Comparison of ENCODE assay signal across 26 mouse cellular contexts in the genomic region with DNA sequence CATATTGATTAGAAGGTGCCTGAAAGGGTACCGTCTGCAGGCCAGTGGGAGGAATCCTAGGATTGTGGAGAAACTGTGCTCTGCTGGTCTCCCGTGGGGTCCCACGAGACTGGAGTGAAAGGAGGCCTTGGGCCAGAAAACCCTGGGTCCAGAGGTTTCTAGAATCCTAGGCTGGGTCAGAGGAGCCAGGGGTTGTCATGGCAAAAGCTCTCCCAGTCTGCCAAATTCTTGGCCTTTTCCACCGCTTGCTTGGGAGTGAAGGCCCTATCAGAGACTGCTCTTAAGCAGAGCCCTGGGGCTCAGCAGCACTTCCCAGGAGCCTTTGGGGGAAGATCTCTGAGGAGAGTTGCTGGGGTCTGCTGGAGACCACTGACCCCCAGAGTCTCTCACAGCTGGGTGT. TPM values are rescaled to one million over a fixed set of nuclear protein-coding genes. Genes with fewer than 3 reads are reported as not detected.
DNase-seq lines count a peak whose midpoint lies in the region; ATAC-seq and TF ChIP-seq lines count a peak whose summit lies in the region.
"Had no signal": no experiment of that assay in that cellular context is flagged by ENCODE, and none has a peak within 500 bp of the region (broad histone marks: within the 10 kb centered on the region; RNA-seq: fewer than 3 reads in every experiment).

No protein-coding gene starts in this region.

- TF ChIP-seq POLR2A in thymus, adult 2 months (IDR thresholded peaks at IDR 0.05; ENCODE audit: control insufficient read depth, extremely low read depth, insufficient read depth, low read length, poor library complexity), result no peak

- H3K4me3 ChIP-seq in gastrocnemius, adult 2 months, result no peak overlapping the region
- no peak overlapping the region for H3K4me3 ChIP-seq in hindbrain, postnatal 0 days (ENCODE audit: low read length)
- H3K4me3 ChIP-seq in thymus, adult 2 months (ENCODE audit: control insufficient read depth, insufficient read depth, low read length), result no peak overlapping the region
- H3K4me3 ChIP-seq: forebrain, embryonic 13.5 days; heart, embryonic 10.5 days; liver, embryonic 15.5 days; lung, embryonic 15.5 days; neural tube, embryonic 13.5 days; stomach, embryonic 15.5 days had no signal

- DNase-seq in gastrocnemius, adult 2 months, result peak; percentile 27
- no peak for DNase-seq in gastrocnemius, postnatal 14 days
- DNase-seq in layer of hippocampus, adult 8-10 months (ENCODE audit: low spot score in 2 of 2), result peak; percentile 28 to 50
- no peak for DNase-seq in layer of hippocampus, postnatal 36 days
- peak; percentile 16 for DNase-seq in R1 (ENCODE audit: low read depth, low spot score)
- peak; percentile 35 for DNase-seq in hindbrain, postnatal 0 days (ENCODE audit: low spot score)
- DNase-seq in thymus, adult 2 months, result no peak
- DNase-seq: cerebellum, adult 2 months; cerebellum, postnatal 25 days; kidney, adult 9 months; kidney, postnatal 14 days; left cerebral cortex, postnatal 4 days; liver; lung, postnatal 4 days; right cerebral cortex, adult 18-20 months; right cerebral cortex, postnatal 4 days had no signal

- peak overlapping the region; percentile 28; the same call in 1 of the 2 replicates for H3K27ac ChIP-seq in gastrocnemius, adult 2 months
- H3K27ac ChIP-seq in hindbrain, postnatal 0 days, result peak overlapping the region; percentile 36; the same call in 1 of the 2 replicates
- no peak overlapping the region for H3K27ac ChIP-seq in thymus, adult 2 months (ENCODE audit: control insufficient read depth, insufficient read depth, low read length)
- H3K27ac ChIP-seq: forebrain, embryonic 13.5 days; heart, embryonic 10.5 days; liver, embryonic 15.5 days; lung, embryonic 15.5 days; neural tube, embryonic 13.5 days; stomach, embryonic 15.5 days had no signal

- H3K4me2 ChIP-seq in hindbrain, postnatal 0 days (ENCODE audit: low read depth, low read length), result no peak overlapping the region
- H3K4me2 ChIP-seq: forebrain, embryonic 13.5 days; liver, embryonic 15.5 days; lung, embryonic 15.5 days; neural tube, embryonic 13.5 days; stomach, embryonic 15.5 days had no signal

- intact Hi-C loops in gastrocnemius, adult 2 months (cut with DNase I), result no loop called here
- intact Hi-C loops in gastrocnemius, postnatal 14 days (cut with DNase I; ENCODE audit: low total_unique reads), result no loop called here

- no peaks in the 10 kb centered on the region for H3K36me3 ChIP-seq in hindbrain, postnatal 0 days (ENCODE audit: insufficient read depth, low read length)
- H3K36me3 ChIP-seq in thymus, adult 2 months (ENCODE audit: control insufficient read depth, insufficient read depth, low read length), result no peaks in the 10 kb centered on the region
- H3K36me3 ChIP-seq: heart, embryonic 10.5 days; liver, embryonic 15.5 days; lung, embryonic 15.5 days; stomach, embryonic 15.5 days had no signal

- no peaks in the 10 kb centered on the region for H3K9me3 ChIP-seq in hindbrain, postnatal 0 days (ENCODE audit: low read length)
- H3K9me3 ChIP-seq: heart, embryonic 10.5 days; liver, embryonic 15.5 days; lung, embryonic 15.5 days; stomach, embryonic 15.5 days had no signal

- ATAC-seq in hindbrain, postnatal 0 days, result peak; percentile 63; the same call in 1 of the 2 replicates
- ATAC-seq: CD4-positive, CD25-positive, alpha-beta regulatory T cell, adult 4 months; forebrain, embryonic 13.5 days; intestine, embryonic 16.5 days had no signal

- H3K9ac ChIP-seq in hindbrain, postnatal 0 days (replicated peaks; ENCODE audit: low read length), result no peak overlapping the region
- H3K9ac ChIP-seq: forebrain, embryonic 13.5 days; liver, embryonic 15.5 days; lung, embryonic 15.5 days; neural tube, embryonic 13.5 days; stomach, embryonic 15.5 days had no signal

- H3K27me3 ChIP-seq in hindbrain, postnatal 0 days (ENCODE audit: insufficient read depth, low read length), result no peaks in the 10 kb centered on the region
- H3K27me3 ChIP-seq in thymus, adult 2 months (ENCODE audit: control insufficient read depth, insufficient read depth, low read length), result no peaks in the 10 kb centered on the region
- H3K27me3 ChIP-seq: forebrain, embryonic 13.5 days; liver, embryonic 15.5 days; lung, embryonic 15.5 days; neural tube, embryonic 13.5 days; stomach, embryonic 15.5 days had no signal

- no peak for TF ChIP-seq CTCF in gastrocnemius, adult 2 months (IDR thresholded peaks at IDR 0.05)
- no peak for TF ChIP-seq CTCF in hindbrain, postnatal 0 days (IDR thresholded peaks at IDR 0.05; ENCODE audit: low read depth)
- no peak for TF ChIP-seq CTCF in thymus, adult 2 months (IDR thresholded peaks at IDR 0.05; ENCODE audit: borderline replicate concordance, control insufficient read depth, extremely low read depth, insufficient read depth, low read length, poor library complexity)

- peaks cover 10% of the 10 kb centered on the region for H3K4me1 ChIP-seq in hindbrain, postnatal 0 days (ENCODE audit: insufficient read depth, low read length)
- no peaks in the 10 kb centered on the region for H3K4me1 ChIP-seq in thymus, adult 2 months (replicated peaks; ENCODE audit: control insufficient read depth, insufficient read depth, low read length)
- H3K4me1 ChIP-seq: heart, embryonic 10.5 days; liver, embryonic 15.5 days; lung, embryonic 15.5 days; stomach, embryonic 15.5 days had no signal

- WGBS in hindbrain, postnatal 0 days, result 54% methylated on average over 4 of the region's 4 CpGs
- WGBS in thymus, adult 2 months, result 94% methylated on average over 4 of the region's 4 CpGs

RNA-seq across cellular contexts. Expression of gene Ntrk2, which starts 25.6 kb away (rescaled TPM):
- total RNA-seq in gastrocnemius, adult 2 months (2021), result 1 to 10 TPM; 3.9 to 4.5 TPM
- 10 to 100 TPM in 1 of 2 experiments, 1 to 10 TPM in 1; 7.2 to 11.0 TPM for total RNA-seq in gastrocnemius, postnatal 14 days (2021)
- total RNA-seq in layer of hippocampus, adult 8-10 months (2022), result 100 to 1,000 TPM; 326 to 378 (median 341) TPM
- total RNA-seq in layer of hippocampus, postnatal 36 days (2021), result 100 to 1,000 TPM; 321 to 331 TPM
- total RNA-seq in hindbrain, postnatal 0 days (2014; rRNA removed), result 229 and 233 TPM in 2 replicates
- 158 and 160 TPM in 2 replicates for polyA plus RNA-seq in hindbrain, postnatal 0 days (2015; fragmentation: Nextera tagmentation; extraction: Ambion mirVana)
- polyA plus RNA-seq in thymus, adult 2 months (2012; rRNA removed), result 5.7 and 6.5 TPM in 2 replicates
- total RNA-seq: hematopoietic stem cell, adult 5-6 weeks; megakaryocyte-erythroid progenitor cell, adult 5-6 weeks had no signal
- polyA plus RNA-seq: CD4-positive, CD25-positive, alpha-beta regulatory T cell, adult 4 months had no signal

Comparison
In these comparisons a context has a peak if more than half of its experiments do, and no peak if none do; other contexts are left out.
1. DNase-seq: peak in gastrocnemius, adult 2 months (single experiment), layer of hippocampus, adult 8-10 months (2 of 2), R1 (single experiment) and hindbrain, postnatal 0 days (single experiment); none in gastrocnemius, postnatal 14 days (single experiment), layer of hippocampus, postnatal 36 days (0 of 2) and thymus, adult 2 months (single experiment).
2. RNA of gene Ntrk2, which starts 25.6 kb away (total RNA-seq): 326 to 378 TPM in layer of hippocampus, adult 8-10 months, 321 to 331 TPM in layer of hippocampus, postnatal 36 days and 229 to 233 TPM in hindbrain, postnatal 0 days; 7.2 to 11.0 TPM in gastrocnemius, postnatal 14 days and 3.9 to 4.5 TPM in gastrocnemius, adult 2 months; every median in the first group is over 10 times any median in the second.